Mouse (Mus musculus) forebrain, embryonic 16.5 days (tissue): Measurements from ENCODE around the gene Pes1. TPM values are rescaled to one million over a fixed set of nuclear protein-coding genes. Genes with fewer than 3 reads are reported as not detected.
A peak's percentile ranks its signal among the peaks of the same experiment; 100 is the strongest.
"Not testable (repeated sequence)": the region's sequence is repeated elsewhere in the genome, so short reads cannot be mapped to it uniquely, and the experiment has no call there.

ENCODE experiments used
- ATAC-seq: fragments of 200-750 bp; cut with Nextera tagmentation; 2 replicates; pipeline ENCODE4 v1.8.0; 2017; ENCODE audit warnings: mild to moderate bottlenecking, moderate library complexity
- H3K27ac ChIP-seq: fragments of 300-500 bp; sonication (generic); 2 replicates; pipeline ENCODE4 v1.5.1; 2014; ENCODE audit warnings: low read length, control low read depth
- H3K27me3 ChIP-seq: fragments of 300-500 bp; sonication (generic); replicated peaks from 2 replicates; pipeline ENCODE4 v1.6.1; 2014; ENCODE audit warnings: low read length; ENCODE audit not compliant: control insufficient read depth, insufficient read depth
- H3K36me3 ChIP-seq: fragments of 300-500 bp; sonication (generic); 2 replicates; pipeline ENCODE4 v1.6.1; 2014; ENCODE audit not compliant: control insufficient read depth, insufficient read depth
- H3K4me1 ChIP-seq: fragments of 300-500 bp; sonication (generic); replicated peaks from 2 replicates; pipeline ENCODE4 v1.6.1; 2014; ENCODE audit warnings: low read length; ENCODE audit not compliant: control insufficient read depth, insufficient read depth
- H3K4me2 ChIP-seq: fragments of 300-500 bp; sonication (generic); 2 replicates; pipeline ENCODE4 v1.6.1; 2014; ENCODE audit warnings: mild to moderate bottlenecking, low read length, control low read depth
- H3K4me3 ChIP-seq: fragments of 300-500 bp; sonication (generic); replicated peaks from 2 replicates; pipeline ENCODE4 v1.5.1; 2014; ENCODE audit warnings: mild to moderate bottlenecking, low read length, control low read depth
- H3K9ac ChIP-seq: fragments of 300-500 bp; sonication (generic); replicated peaks from 2 replicates; pipeline ENCODE4 v1.6.1; 2014; ENCODE audit warnings: low read depth, low read length, control low read depth
- H3K9me3 ChIP-seq: fragments of 300-500 bp; sonication (generic); 2 replicates; pipeline ENCODE4 v1.6.1; 2016; ENCODE audit warnings: low read length; ENCODE audit not compliant: control insufficient read depth
- WGBS: fragments of 180-500 bp; shearing (Covaris S2); extraction: QIAGEN DNeasy Blood & Tissue Kit; methylation state at CpG from one replicate; pipeline ENCODE4 v1.1.7; 2014; 5-methylcytosine and 5-hydroxymethylcytosine counted together
- polyA plus RNA-seq: library from polyadenylated mRNA; unstranded; fragments of >200 nt; fragmentation: Nextera tagmentation; extraction: Ambion mirVana; gene quantifications from 2 replicates; pipeline ENCODE4 v1.2.1, GENCODE M21; 2015

The Pes1 gene
- polyA plus RNA-seq, 1 experiment from 2014 or later: 73.4 TPM

DNA sequence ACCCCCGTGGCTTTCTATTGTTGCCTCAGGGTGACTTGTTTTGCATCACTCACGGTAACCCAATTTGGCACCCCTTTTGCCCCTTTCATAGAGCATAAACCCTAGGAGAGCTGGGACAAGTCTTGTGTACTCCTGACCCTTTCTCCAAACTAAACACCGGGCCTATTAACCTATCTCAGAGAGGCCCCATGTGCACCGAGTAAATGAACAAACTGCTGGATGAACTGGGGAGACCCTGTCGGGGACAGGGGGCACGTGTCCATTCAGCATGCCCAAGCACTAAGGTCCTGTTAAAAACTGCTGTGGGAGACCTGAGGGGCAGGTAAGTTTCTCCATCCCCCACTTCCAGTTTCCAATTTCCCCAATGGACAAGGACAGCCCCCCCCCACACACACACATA is 32.8 kb upstream of the Pes1 start:
- Histone ChIP-seq H3K9me3 (no peaks in the 10 kb centered on the region), H3K36me3 (no peaks in the 10 kb centered on the region), H3K4me2 (no peak overlapping the region), H3K9ac (no peak overlapping the region), H3K27ac (no peak overlapping the region), H3K27me3 (0 out of 2 replicates have a peak, but pooled peaks cover 3% of the 10 kb centered on the region), H3K4me3 (no peak overlapping the region), H3K4me1 (peaks cover 14% of the 10 kb centered on the region)
- WGBS: 25% methylated on average over 6 of the region's 6 CpGs
- ATAC-seq: no peak

GRCm38 (mm10) chr11:3931511-3932211 is 32.1 kb upstream of the Pes1 start, which contains the start of gene Tcn2:
TSS of gene Tcn2 (minus strand) at chr11:3932159.
- under 1% methylated on average over 23 of the region's 26 CpGs for WGBS

GRCm38 (mm10) chr11:3933756-3934285 is 30.0 kb upstream of the Pes1 start:
- Histone ChIP-seq H3K27me3 (0 out of 2 replicates have a peak, but pooled peaks cover 5% of the 10 kb centered on the region), H3K9ac (no peak overlapping the region), H3K4me1 (peaks cover 19% of the 10 kb centered on the region), H3K27ac (no peak overlapping the region), H3K4me2 (no peak overlapping the region), H3K9me3 (no peaks in the 10 kb centered on the region), H3K4me3 (no peak overlapping the region), H3K36me3 (no peaks in the 10 kb centered on the region)
- WGBS: 94% methylated on average over 9 of the region's 9 CpGs
- ATAC-seq: no peak

More at GRCm38 (mm10) chr11:3931511-3932211, 32.1 kb upstream of the Pes1 start, which contains the start of gene Tcn2:
- Histone ChIP-seq H3K27me3 (0 out of 2 replicates have a peak, but pooled peaks cover 3% of the 10 kb centered on the region), H3K4me2 (peak within 1 kb of the TSS; percentile 49), H3K36me3 (no peaks in the 10 kb centered on the region), H3K9me3 (no peaks in the 10 kb centered on the region), H3K27ac (no peak within 1 kb of the TSS), H3K4me1 (peaks cover 19% of the 10 kb centered on the region), H3K9ac (peak within 1 kb of the TSS; percentile 51), H3K4me3 (peak within 1 kb of the TSS; percentile 42)
- peak; percentile 60 for ATAC-seq

GRCm38 (mm10) chr11:3935135-3935534 is 28.6 kb upstream of the Pes1 start:
- peaks cover 19% of the 10 kb centered on the region for H3K4me1 ChIP-seq
- ATAC-seq: no peak
- 65% methylated on average over 4 of the region's 4 CpGs for WGBS
- H3K4me3 ChIP-seq: no peak overlapping the region
- no peaks in the 10 kb centered on the region for H3K36me3 ChIP-seq
- no peak overlapping the region for H3K4me2 ChIP-seq
- H3K9ac ChIP-seq: no peak overlapping the region
- H3K9me3 ChIP-seq: no peaks in the 10 kb centered on the region
- H3K27me3 ChIP-seq: 0 out of 2 replicates have a peak, but pooled peaks cover 7% of the 10 kb centered on the region
- no peak overlapping the region for H3K27ac ChIP-seq

- ATAC-seq: peak; percentile 74
- peak overlapping the region; percentile 23; the same call in 1 of the 2 replicates for H3K27ac ChIP-seq
- H3K4me1 ChIP-seq: peaks cover 15% of the 10 kb centered on the region
- no peaks in the 10 kb centered on the region for H3K36me3 ChIP-seq
- H3K9me3 ChIP-seq: no peaks in the 10 kb centered on the region
- WGBS: 62% methylated on average over 3 of the region's 3 CpGs
- 0 out of 2 replicates have a peak, but pooled peaks cover 7% of the 10 kb centered on the region for H3K27me3 ChIP-seq
- no peak overlapping the region for H3K9ac ChIP-seq
- H3K4me2 ChIP-seq: peak overlapping the region; percentile 23; the same call in 1 of the 2 replicates
- H3K4me3 ChIP-seq: no peak overlapping the region
Measured at GRCm38 (mm10) chr11:3936318-3936717, 27.5 kb upstream of the Pes1 start.

GRCm38 (mm10) chr11:3937321-3937874 is 26.4 kb upstream of the Pes1 start:
- H3K9me3 ChIP-seq: no peaks in the 10 kb centered on the region
- no peaks in the 10 kb centered on the region for H3K36me3 ChIP-seq
- H3K4me3 ChIP-seq: no peak overlapping the region
- ATAC-seq: no peak
- peaks cover 7% of the 10 kb centered on the region for H3K4me1 ChIP-seq
- no peak overlapping the region for H3K27ac ChIP-seq
- WGBS: 85% methylated on average over 13 of the region's 13 CpGs
- no peak overlapping the region for H3K9ac ChIP-seq
- no peak overlapping the region for H3K4me2 ChIP-seq
- H3K27me3 ChIP-seq: 0 out of 2 replicates have a peak, but pooled peaks cover 7% of the 10 kb centered on the region

GRCm38 (mm10) chr11:3941371-3941770 is 22.4 kb upstream of the Pes1 start:
- no peaks in the 10 kb centered on the region for H3K36me3 ChIP-seq
- 88% methylated on average over 7 of the region's 7 CpGs for WGBS
- H3K27ac ChIP-seq: no peak overlapping the region
- H3K9me3 ChIP-seq: no peaks in the 10 kb centered on the region
- peaks cover under 1% of the 10 kb centered on the region for H3K4me1 ChIP-seq
- no peak overlapping the region for H3K9ac ChIP-seq
- ATAC-seq: no peak
- no peak overlapping the region for H3K4me3 ChIP-seq
- no peak overlapping the region for H3K4me2 ChIP-seq
- H3K27me3 ChIP-seq: peaks cover 7% of the 10 kb centered on the region; the same call in 1 of the 2 replicates

DNA sequence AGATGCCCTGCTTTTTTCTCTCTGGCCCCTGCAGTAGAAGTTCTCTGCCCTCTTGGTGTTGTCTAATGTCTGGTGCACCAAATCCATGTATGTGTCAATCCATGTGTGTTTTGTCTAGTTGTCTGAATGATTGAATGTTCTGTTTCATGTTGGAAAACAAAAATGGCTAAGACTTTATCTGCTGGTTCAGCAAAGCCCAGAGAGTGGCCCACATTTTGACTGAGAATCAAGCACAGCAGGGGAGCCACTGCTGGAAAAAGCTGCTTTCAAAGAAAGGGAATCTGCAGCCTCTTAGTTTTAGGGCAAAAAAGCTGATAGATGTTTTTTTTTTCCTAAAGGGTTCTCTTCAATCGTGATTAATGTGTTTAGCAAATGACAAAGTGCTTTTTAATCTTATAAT is 17.4 kb upstream of the Pes1 start:
- ATAC-seq: no peak
- WGBS: 3% methylated on average over 1 of the region's 1 CpGs
- H3K4me1 ChIP-seq: no peaks in the 10 kb centered on the region
- H3K27me3 ChIP-seq: peaks cover 2% of the 10 kb centered on the region; the same call in 1 of the 2 replicates
- no peak overlapping the region for H3K9ac ChIP-seq
- H3K36me3 ChIP-seq: no peaks in the 10 kb centered on the region
- no peak overlapping the region for H3K4me2 ChIP-seq
- no peak overlapping the region for H3K27ac ChIP-seq
- H3K9me3 ChIP-seq: no peaks in the 10 kb centered on the region
- H3K4me3 ChIP-seq: no peak overlapping the region

DNA sequence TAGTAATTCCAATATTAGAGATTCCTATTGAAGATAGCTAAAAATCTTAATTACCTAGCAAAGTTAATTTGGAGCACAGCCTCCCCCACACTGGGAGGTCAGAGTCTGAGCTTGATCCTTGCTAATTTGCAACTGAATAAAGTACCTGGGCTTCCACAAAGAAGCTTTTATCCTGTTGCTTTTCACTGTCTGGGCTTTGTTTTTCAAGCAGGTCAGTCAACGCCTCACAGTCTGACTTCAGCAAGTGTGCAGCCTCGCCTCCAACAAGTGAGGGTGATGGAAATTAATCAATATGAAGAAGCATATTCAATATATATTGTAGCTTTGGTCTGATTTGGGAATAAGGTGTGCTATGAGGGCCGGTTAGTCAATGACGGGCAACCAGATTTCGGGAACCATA is 8.9 kb upstream of the Pes1 start:
- not testable (repeated sequence) for H3K4me1 ChIP-seq, H3K27ac ChIP-seq, H3K4me3 ChIP-seq, H3K9ac ChIP-seq, H3K9me3 ChIP-seq, ATAC-seq, H3K36me3 ChIP-seq, H3K4me2 ChIP-seq, H3K27me3 ChIP-seq
- 73% methylated on average over 5 of the region's 5 CpGs for WGBS
